Mouse (Mus musculus) neural tube, embryonic 11.5 days (tissue): ENCODE measurements around the gene Cdipt. TPM values are rescaled to one million over a fixed set of nuclear protein-coding genes. Genes with fewer than 3 reads are reported as not detected.
A peak's percentile ranks its signal among the peaks of the same experiment; 100 is the strongest.

Experiments used
- ATAC-seq: fragments of 200-750 bp; cut with Nextera tagmentation; 2 replicates; pipeline ENCODE4 v1.8.0; 2017; ENCODE audit warnings: moderate number of reproducible peaks, mild to moderate bottlenecking, moderate TSS enrichment, moderate library complexity; ENCODE audit not compliant: insufficient read depth, low FRiP score, low TSS enrichment
- DNase-seq: peaks from one replicate; pipeline ENCODE4 v3.0.0-alpha.2; 2015; ENCODE audit warnings: low spot score
- H3K27ac ChIP-seq: fragments of 300-500 bp; sonication (generic); 2 replicates; pipeline ENCODE4 v1.5.1; 2014; ENCODE audit warnings: low read depth, mild to moderate bottlenecking, low read length
- H3K27me3 ChIP-seq: fragments of 300-500 bp; sonication (generic); 2 replicates; pipeline ENCODE4 v1.6.1; 2014; ENCODE audit warnings: mild to moderate bottlenecking, low read length, mixed read lengths; ENCODE audit not compliant: control insufficient read depth, insufficient read depth
- H3K36me3 ChIP-seq: fragments of 300-500 bp; sonication (generic); 2 replicates; pipeline ENCODE4 v1.6.1; 2014; ENCODE audit warnings: mild to moderate bottlenecking, low read length, moderate library complexity, mixed read lengths; ENCODE audit not compliant: control insufficient read depth, insufficient read depth
- H3K4me1 ChIP-seq: fragments of 300-500 bp; sonication (generic); 2 replicates; pipeline ENCODE4 v1.6.1; 2014; ENCODE audit warnings: low read length, mixed read lengths; ENCODE audit not compliant: control insufficient read depth, insufficient read depth
- H3K4me2 ChIP-seq: fragments of 300-500 bp; sonication (generic); 2 replicates; pipeline ENCODE4 v1.6.1; 2014; ENCODE audit warnings: low read depth, mild to moderate bottlenecking, moderate library complexity
- H3K4me3 ChIP-seq: fragments of 300-500 bp; sonication (generic); 2 replicates; pipeline ENCODE4 v1.5.1; 2014; ENCODE audit warnings: low read depth, low read length
- H3K9ac ChIP-seq: fragments of 300-500 bp; sonication (generic); 2 replicates; pipeline ENCODE4 v1.6.1; 2014; ENCODE audit warnings: mild to moderate bottlenecking, low read length
- H3K9me3 ChIP-seq: fragments of 300-500 bp; sonication (generic); 2 replicates; pipeline ENCODE4 v1.6.1; 2016; ENCODE audit warnings: low read length; ENCODE audit not compliant: control insufficient read depth
- WGBS: fragments of 180-500 bp; shearing (Covaris S2); extraction: QIAGEN DNeasy Blood & Tissue Kit; methylation state at CpG from one replicate; pipeline ENCODE4 v1.1.7; 2014; 5-methylcytosine and 5-hydroxymethylcytosine counted together
- polyA plus RNA-seq: library from polyadenylated mRNA; unstranded; fragments of >200 nt; fragmentation: Nextera tagmentation; extraction: Ambion mirVana; gene quantifications from 2 replicates; pipeline ENCODE4 v1.2.1, GENCODE M21; 2014

The Cdipt gene
- polyA plus RNA-seq, 1 experiment from 2014 or later = 80.3 TPM

DNA sequence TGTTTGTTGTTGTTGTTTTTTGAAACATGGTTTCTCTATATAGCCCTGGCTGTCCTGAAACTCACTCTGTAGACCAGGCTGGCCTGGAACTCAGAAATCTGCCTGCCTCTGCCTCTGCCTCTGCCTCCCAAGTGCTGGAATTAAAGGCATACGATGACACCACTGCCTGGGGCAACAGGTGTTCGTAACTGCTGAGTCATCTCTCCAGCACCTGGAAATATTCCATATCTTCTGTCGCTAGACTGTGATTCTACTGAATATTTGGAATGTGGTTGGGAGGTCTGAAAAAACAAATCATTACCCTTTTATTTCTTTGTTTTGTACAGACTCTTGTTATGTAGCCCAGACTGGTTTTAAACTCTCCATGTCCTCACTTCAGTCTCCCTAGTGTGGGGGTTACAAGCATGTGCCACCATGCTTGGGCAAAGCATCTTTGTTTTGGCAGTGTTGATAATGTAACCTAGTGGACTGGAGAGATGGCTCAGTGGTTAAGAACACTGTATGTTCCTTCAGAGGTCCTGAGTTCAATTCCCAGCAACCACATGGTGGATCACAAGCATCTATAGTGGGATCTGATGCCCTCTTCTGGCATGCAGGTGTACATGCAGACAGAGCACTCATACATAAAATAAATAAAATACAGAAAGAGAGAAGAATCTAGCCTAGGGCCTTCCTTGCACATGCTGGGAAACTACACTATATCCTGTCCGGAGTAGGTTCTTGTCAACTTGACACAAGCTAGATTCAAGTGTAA lies 28.6 kb downstream of the Cdipt start:
- H3K9me3 ChIP-seq = no peaks in the 10 kb centered on the region
- H3K27ac ChIP-seq = no peak overlapping the region
- WGBS = 92% methylated on average over 4 of the region's 4 CpGs
- H3K9ac ChIP-seq = no peak overlapping the region
- no peak overlapping the region for H3K4me2 ChIP-seq
- H3K36me3 ChIP-seq = no peaks in the 10 kb centered on the region
- DNase-seq (no peak), ATAC-seq (no peak)
- no peaks in the 10 kb centered on the region for H3K4me1 ChIP-seq
- H3K27me3 ChIP-seq = no peaks in the 10 kb centered on the region
- no peak overlapping the region for H3K4me3 ChIP-seq

DNA sequence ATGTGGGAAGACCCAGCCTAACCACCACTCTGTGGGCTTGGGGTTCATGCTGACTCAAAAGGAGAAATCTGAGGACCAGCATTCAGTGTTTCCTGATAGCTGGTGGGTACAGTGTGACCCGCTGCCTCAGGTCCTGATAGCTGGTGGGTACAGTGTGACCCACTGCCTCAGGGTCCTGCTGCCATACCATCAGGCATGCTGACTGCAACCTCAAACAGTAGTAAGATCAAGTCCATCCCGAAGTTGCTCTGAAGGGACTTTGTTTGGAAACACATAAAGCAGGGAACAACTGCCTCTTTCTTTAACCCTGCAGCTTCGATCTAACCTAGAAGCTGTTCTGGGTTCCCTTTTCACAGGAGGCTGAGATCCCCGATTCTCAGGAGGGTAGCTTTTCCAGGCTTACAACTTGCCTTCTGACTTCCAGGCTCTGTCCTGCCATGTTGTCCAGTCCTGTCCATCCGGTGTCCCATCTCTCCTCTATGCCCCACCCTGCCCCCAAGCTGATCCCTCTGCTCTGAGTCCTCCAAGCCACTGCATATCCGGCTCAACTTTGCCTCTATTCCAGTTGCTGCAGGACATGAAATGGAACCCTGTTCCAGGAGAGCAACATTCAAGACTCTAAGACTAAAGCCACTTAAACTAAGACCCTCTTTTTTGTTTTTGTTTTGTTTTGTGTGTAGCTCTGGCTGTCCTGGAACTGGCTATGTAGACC lies 31.8 kb downstream of the Cdipt start:
- 85% methylated on average over 6 of the region's 6 CpGs for WGBS
- no peaks in the 10 kb centered on the region; the same call in 1 of the 2 replicates for H3K36me3 ChIP-seq
- no peaks in the 10 kb centered on the region for H3K9me3 ChIP-seq
- no peak for ATAC-seq
- H3K27me3 ChIP-seq = no peaks in the 10 kb centered on the region
- no peak overlapping the region for H3K9ac ChIP-seq
- no peak for DNase-seq
- H3K27ac ChIP-seq = no peak overlapping the region
- H3K4me3 ChIP-seq = no peak overlapping the region
- no peak overlapping the region for H3K4me2 ChIP-seq
- H3K4me1 ChIP-seq = no peaks in the 10 kb centered on the region

DNA sequence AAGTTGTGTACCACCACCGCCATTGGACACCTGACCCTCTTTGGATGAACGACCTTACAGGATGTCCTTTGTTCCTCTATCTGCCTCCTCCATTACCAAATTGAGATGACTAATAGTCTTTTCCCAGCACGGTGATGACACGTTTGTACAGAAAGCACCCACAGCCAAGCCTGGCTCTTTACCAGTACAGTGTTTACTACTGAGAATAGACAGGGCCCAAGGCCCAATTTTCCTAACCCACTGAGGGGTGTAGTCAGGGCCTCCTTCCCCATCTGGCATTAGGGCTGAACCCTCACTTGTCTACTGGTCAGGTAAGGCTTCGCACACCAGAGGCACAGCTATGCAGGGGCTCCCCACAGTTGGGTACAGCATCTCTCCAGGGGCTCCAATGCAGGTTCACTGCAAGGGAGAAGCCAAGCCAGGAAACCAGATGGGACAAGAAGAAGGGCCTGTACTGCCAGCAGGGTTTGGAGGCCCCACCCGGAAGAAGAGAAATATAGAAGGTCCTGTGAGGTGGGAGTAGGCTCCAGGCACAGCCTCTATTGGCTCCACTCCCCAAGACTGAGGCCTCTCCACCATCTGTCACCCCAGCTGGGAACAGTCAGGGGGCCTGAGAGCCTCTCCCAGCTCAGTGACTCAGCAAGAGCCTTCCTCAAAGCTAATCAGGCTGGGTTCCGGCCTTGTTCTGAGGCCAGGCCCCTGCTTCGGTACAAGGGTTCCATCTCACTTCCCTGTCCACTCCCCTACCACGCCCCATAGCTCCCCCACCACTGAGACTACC lies 32.7 kb downstream of the Cdipt start:
- ATAC-seq = no peak
- H3K9ac ChIP-seq = peak overlapping the region; percentile 3
- H3K4me2 ChIP-seq = no peak overlapping the region
- no peak for DNase-seq
- 72% methylated on average over 9 of the region's 9 CpGs for WGBS
- H3K27me3 ChIP-seq = no peaks in the 10 kb centered on the region
- H3K27ac ChIP-seq = peak overlapping the region; percentile 56; the same call in 1 of the 2 replicates
- no peaks in the 10 kb centered on the region; the same call in 1 of the 2 replicates for H3K36me3 ChIP-seq
- no peak overlapping the region for H3K4me3 ChIP-seq
- H3K4me1 ChIP-seq = no peaks in the 10 kb centered on the region
- H3K9me3 ChIP-seq = no peaks in the 10 kb centered on the region

DNA sequence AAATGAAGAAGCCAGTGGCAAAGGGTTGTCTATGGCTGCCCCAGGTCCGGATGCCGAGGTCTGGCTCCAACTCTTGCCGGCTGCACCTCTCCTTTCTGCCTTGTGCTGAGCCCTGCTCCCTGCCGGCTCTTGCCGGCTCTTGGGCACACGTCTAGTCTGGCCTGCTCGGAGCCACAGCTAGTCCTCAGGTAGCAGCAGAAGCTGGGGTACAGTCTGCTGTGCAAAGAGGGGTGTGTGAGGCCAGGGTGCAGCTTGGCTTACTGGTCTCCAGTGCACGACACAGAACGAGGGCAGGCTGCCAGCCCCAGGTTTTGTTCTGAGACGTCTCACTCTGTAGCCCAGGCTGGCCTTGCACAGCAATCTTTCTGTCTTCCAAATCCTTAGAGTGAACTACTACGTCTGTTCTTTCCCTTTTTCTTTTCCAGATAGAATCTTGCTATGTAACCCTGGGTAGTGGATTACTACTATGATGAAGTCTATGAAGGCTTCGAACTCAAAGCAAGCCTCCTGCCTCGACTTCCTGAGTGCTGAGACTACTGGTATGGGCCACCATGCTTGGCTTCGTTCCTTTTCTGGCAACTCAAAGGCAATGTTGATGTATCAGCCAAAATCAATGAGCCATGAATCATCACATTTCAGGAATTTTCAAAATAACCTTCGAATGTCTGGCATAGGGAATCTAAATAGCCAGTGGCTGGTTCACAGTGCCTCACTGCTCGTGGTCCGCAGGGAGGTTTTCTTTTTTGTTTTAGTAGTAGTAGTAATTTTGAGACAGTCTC lies 33.8 kb downstream of the Cdipt start:
- Histone ChIP-seq H3K36me3 (peaks cover 4% of the 10 kb centered on the region; the same call in 1 of the 2 replicates), H3K9ac (no peak overlapping the region), H3K27ac (no peak overlapping the region), H3K27me3 (no peaks in the 10 kb centered on the region), H3K9me3 (no peaks in the 10 kb centered on the region), H3K4me2 (no peak overlapping the region), H3K4me1 (peaks cover 4% of the 10 kb centered on the region; the same call in 1 of the 2 replicates), H3K4me3 (no peak overlapping the region)
- WGBS = 88% methylated on average over 17 of the region's 17 CpGs
- ATAC-seq = no peak
- DNase-seq = no peak

DNA sequence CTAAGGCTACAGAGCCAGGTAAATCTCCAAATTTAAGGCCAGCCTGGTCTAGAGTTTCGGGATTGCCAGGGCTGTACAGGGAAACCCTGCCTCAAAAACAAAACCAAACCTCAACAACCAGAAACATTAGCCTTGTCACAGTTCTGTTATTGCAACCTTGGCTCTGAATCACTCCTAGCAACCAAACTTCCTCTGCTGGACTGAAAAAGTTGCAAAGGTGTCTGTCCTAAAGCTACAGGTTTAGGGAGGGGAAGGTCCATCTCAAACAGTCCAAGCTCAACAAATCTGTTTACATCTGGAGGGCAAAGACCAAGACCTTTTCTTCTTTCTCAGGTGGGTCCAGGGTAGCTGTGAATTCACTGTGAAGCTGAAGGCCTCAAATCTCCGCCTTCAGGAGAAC lies 35.3 kb downstream of the Cdipt start:
- peaks cover 16% of the 10 kb centered on the region for H3K4me1 ChIP-seq

DNA sequence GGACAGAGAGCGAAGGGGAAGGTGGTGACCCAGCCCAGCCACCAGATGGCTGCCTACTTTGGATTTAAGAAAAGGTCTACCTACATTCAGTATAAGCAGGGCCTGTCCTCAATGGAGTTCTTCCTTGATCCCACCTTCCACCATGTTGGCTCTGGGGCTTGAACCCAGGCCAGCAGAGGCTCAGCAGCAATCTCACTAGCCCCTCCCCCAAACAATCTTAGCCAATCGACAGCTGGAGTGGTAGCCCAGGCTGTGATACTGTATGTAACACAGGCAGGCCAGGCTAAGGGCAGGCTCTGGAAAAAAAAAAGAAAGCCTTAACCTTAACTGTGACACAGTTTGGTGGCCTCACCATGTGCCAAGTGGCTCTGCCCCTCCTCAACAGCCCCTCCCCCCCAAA lies 36.0 kb downstream of the Cdipt start:
- peaks cover 16% of the 10 kb centered on the region for H3K4me1 ChIP-seq
- ATAC-seq (no peak), DNase-seq (no peak)
- no peak overlapping the region for H3K9ac ChIP-seq
- H3K9me3 ChIP-seq = no peaks in the 10 kb centered on the region
- 85% methylated on average over 2 of the region's 2 CpGs for WGBS
- no peaks in the 10 kb centered on the region for H3K27me3 ChIP-seq
- H3K4me2 ChIP-seq = no peak overlapping the region
- no peak overlapping the region for H3K27ac ChIP-seq
- no peak overlapping the region for H3K4me3 ChIP-seq
- H3K36me3 ChIP-seq = peaks cover 8% of the 10 kb centered on the region

More for the DNA sequence above, 35.3 kb downstream of the Cdipt start:
- no peaks in the 10 kb centered on the region for H3K27me3 ChIP-seq
- peaks cover 8% of the 10 kb centered on the region for H3K36me3 ChIP-seq
- H3K4me2 ChIP-seq = no peak overlapping the region
- H3K9me3 ChIP-seq = no peaks in the 10 kb centered on the region
- 98% methylated on average over 2 of the region's 2 CpGs for WGBS
- H3K9ac ChIP-seq = no peak overlapping the region
- DNase-seq (no peak), ATAC-seq (no peak)
- no peak overlapping the region for H3K4me3 ChIP-seq
- H3K27ac ChIP-seq = no peak overlapping the region

DNA sequence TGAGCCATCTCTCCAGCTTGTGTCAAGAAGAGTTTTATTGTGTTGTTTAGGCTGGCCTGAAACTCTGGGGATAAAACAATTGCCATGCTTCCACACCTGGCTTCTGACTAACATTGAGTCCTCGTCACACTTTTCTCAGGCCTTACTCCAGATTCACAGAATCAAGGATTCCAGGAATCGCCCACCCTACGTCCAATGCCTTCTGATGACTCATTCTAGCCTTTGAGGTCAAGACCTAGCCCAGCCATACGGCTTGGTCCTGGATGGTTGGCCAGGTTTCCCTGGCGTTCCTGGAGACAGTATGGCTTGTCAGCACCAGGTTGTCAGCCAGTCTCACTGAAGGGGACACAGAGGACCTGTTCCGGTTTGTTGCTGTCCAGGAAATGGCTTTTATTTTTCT lies 36.7 kb downstream of the Cdipt start:
- peaks cover 8% of the 10 kb centered on the region for H3K36me3 ChIP-seq
- H3K9me3 ChIP-seq = no peaks in the 10 kb centered on the region
- H3K4me2 ChIP-seq = no peak overlapping the region
- ATAC-seq (no peak), DNase-seq (no peak)
- no peak overlapping the region for H3K27ac ChIP-seq
- H3K4me1 ChIP-seq = peaks cover 16% of the 10 kb centered on the region
- no peaks in the 10 kb centered on the region for H3K27me3 ChIP-seq
- 93% methylated on average over 6 of the region's 6 CpGs for WGBS
- no peak overlapping the region for H3K9ac ChIP-seq
- no peak overlapping the region for H3K4me3 ChIP-seq

DNA sequence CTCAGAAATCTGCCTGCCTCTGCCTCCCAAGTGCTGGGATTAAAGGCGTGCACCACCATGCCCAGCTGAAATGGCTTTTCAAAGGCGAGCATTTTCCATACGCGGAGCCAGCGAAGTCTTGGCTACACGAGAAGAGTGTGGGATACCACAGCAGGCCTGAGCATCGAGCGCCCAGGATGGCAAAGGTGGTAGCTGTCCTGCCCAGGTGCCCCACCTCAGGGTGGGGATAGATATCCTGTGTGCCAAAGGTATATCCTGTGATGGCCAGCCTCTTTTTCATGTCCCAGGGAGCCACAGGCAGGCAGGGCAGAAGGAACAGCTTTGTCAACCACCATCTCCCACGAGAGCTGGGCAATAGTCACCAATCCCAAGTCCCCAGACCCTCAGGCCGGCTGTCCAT lies 37.1 kb downstream of the Cdipt start:
- Histone ChIP-seq H3K27me3 (no peaks in the 10 kb centered on the region), H3K27ac (no peak overlapping the region), H3K4me3 (no peak overlapping the region), H3K36me3 (peaks cover 8% of the 10 kb centered on the region), H3K9me3 (no peaks in the 10 kb centered on the region), H3K4me1 (peaks cover 16% of the 10 kb centered on the region), H3K4me2 (no peak overlapping the region), H3K9ac (no peak overlapping the region)
- no peak for DNase-seq
- ATAC-seq = no peak
- 97% methylated on average over 10 of the region's 10 CpGs for WGBS
